In genomic region chr11:49722692-49723091, GRCm38 (mm10) we compare ENCODE assay signal across 21 mouse cellular contexts.
A peak's percentile ranks its signal among the peaks of the same experiment; 100 is the strongest.
DNase-seq lines count a peak whose midpoint lies in the region.
"Had no signal": no experiment of that assay in that cellular context is flagged by ENCODE, and none has a peak within 500 bp of the region (broad histone marks: within the 10 kb centered on the region; RNA-seq: fewer than 3 reads in every experiment).

No protein-coding gene starts in this region.

- peak; percentile 75 for DNase-seq in CD4-positive, CD25-positive, alpha-beta regulatory T cell, adult 2 months (ENCODE audit: low read depth, low spot score)
- peak; percentile 59 for DNase-seq in T-cell, adult 2 months (ENCODE audit: low spot score)
- peak; percentile 83 for DNase-seq in naive thymus-derived CD4-positive, alpha-beta T cell, adult 2 months (ENCODE audit: low read depth)
- peak; percentile 58 for DNase-seq in thymus, postnatal 25 days
- DNase-seq in ovary, postnatal 36 days (ENCODE audit: low spot score) = no peak
- no peak for DNase-seq in spleen, postnatal 14 days (ENCODE audit: low spot score in 2 of 2)
- no peak for DNase-seq in embryo, embryonic 11 days
- DNase-seq in right cerebral cortex, postnatal 25 days = no peak
- DNase-seq: adrenal gland, adult 8-10 months; cerebellum, adult 18-20 months; gastrocnemius, adult 2 months; gastrocnemius, postnatal 36 days; heart, adult 18-20 months; heart, postnatal 10 days; kidney, adult 11 months; kidney, postnatal 14 days; layer of hippocampus, adult 9-11 months; liver; lung, adult 2 months; lung, postnatal 10 days; spleen, adult 18-20 months had no signal

Comparison
In these comparisons a context has a peak if more than half of its experiments do, and no peak if none do; other contexts are left out.
1. DNase-seq: peak in CD4-positive, CD25-positive, alpha-beta regulatory T cell, adult 2 months (single experiment), T-cell, adult 2 months (single experiment), naive thymus-derived CD4-positive, alpha-beta T cell, adult 2 months (single experiment) and thymus, postnatal 25 days (single experiment); none in ovary, postnatal 36 days (single experiment), spleen, postnatal 14 days (0 of 2), embryo, embryonic 11 days (single experiment) and right cerebral cortex, postnatal 25 days (single experiment).